Mouse (Mus musculus) CD4-positive, CD25-positive, alpha-beta regulatory T cell, adult 2 months (primary cell): Measurements from ENCODE around the gene Smchd1.
A peak's percentile ranks its signal among the peaks of the same experiment; 100 is the strongest.
"Not testable (repeated sequence)": the region's sequence is repeated elsewhere in the genome, so short reads cannot be mapped to it uniquely, and the experiment has no call there.

Experiments
- DNase-seq: peaks from one replicate; pipeline ENCODE4 v3.0.0-alpha.2; 2012; ENCODE audit warnings: low read depth, low spot score

Smchd1 gene

GRCm38 (mm10) chr17:71445191-71445590 lies 30.0 kb downstream of the Smchd1 start:
- no peak for DNase-seq

DNA sequence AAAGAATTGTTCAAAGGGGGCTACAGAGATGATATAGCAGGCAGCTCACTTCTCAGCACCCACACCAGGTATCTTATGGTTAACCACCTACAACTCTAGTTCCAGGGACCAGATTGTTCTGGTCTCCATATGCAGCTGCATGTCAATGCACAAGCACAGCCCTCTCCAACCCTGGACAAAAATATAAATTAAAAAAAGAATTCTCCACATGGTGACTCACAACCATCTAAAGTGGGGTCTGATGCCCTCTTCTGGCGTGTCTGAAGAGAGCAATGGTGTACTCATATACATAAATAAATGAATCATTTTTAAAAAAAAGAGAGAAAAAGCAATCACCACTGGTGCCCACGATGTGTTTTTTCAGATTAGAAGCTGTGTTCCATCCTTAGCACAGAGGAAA lies 30.4 kb downstream of the Smchd1 start:
- DNase-seq, result peak; percentile 17

DNA sequence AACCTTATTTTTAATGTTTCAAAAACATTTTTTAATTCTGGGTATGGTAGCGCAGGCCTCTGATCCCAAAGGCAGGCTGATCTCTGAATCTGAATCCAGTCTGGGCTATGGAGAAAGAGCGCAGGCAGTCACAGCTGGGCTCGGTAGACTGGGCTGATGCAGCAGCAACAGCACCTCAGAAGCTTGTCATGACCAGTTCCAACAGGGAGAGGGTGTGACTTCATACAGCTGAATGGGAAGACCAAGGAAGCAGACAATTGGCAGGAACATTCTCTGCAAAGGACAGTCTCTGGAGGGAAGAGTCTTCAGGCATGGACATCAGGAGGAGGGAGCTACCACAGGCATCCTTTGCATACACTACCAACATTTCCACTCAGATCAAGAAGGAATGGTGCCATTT lies 31.0 kb downstream of the Smchd1 start:
- DNase-seq, result no peak

DNA sequence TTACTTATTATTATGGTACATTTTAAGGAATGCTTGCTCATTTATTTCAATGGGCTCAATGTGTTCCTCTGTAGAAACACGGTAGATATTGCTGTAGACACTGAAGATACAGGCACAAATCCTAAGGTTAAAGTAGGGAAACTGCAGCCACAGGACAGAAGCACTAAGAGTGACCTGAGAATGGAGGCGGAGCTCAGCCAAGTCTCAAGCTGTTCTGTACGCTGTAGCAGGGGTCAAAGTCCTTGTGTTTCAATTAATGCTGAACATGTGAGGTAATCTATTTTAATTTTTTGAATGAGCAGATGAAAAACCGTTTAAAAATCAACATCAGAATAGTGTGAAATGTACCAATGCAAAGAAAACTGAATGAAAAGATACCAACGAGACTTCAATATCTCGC lies 31.9 kb downstream of the Smchd1 start:
- no peak for DNase-seq

- not testable (repeated sequence) for DNase-seq
Measured at GRCm38 (mm10) chr17:71422502-71422901, 52.6 kb downstream of the Smchd1 start.

- not testable (repeated sequence) for DNase-seq
Measured at GRCm38 (mm10) chr17:71419448-71419847, 55.7 kb downstream of the Smchd1 start.

GRCm38 (mm10) chr17:71417008-71417407 lies 58.1 kb downstream of the Smchd1 start:
- DNase-seq, result no peak

DNA sequence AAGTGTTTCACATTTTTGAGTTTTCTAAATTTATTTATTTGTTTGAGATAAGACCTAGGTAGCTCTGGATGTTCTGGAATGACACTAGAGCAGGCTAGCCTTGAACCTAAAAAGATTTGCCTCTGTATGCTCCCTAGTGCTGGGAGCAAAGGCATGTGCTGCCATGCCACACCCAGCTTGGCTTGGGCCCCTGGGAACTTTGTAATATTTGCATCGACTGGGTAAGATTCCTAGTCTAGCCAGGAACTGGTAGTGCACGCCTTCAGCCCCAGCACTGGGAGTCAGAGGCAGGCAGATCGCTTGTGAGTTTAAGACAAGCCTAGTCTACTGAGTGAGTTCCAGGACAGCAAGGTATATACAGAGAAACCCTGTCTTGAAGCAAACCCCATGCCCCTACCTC lies 87.7 kb downstream of the Smchd1 start:
- DNase-seq, result no peak

GRCm38 (mm10) chr17:71380346-71380745 lies 94.8 kb downstream of the Smchd1 start:
- no peak for DNase-seq

DNA sequence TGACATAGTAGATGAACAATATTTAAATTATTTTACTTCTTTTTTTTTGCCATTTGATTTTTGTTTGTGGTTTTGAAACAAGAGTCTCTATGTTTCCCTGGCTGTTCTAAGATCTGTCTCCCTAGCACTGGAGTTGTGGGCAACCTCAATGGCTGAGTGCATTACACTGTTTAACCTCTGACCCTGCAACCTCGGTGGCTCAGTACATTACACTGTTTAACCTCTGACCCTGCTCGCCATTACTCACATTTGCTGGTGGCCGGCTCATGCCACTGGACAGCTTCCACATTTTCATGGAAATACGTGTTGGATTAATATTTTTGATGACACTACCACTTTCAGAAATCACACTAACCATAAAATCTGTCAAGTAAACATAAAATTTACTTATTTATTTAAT lies 97.2 kb downstream of the Smchd1 start:
- DNase-seq, result no peak

DNA sequence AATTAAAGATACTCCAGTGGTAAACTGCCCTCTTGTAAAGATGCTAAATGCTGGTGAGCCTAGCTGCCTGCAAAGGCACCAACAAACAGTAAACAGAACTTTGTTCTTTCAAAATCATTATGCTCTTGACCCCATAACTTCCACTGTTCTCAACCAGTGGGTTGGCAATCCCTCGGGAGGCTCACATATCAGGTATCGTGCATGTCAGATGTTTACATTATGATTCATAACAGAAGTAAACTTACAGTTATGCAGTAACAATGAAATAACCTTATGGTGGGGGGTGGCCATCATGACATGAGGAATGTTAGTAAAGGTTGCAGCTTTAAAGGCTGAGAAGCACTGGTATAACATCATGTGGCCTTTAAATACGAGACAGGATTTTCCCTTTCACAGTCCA lies 119.6 kb downstream of the Smchd1 start:
- no peak for DNase-seq

- no peak for DNase-seq
Measured at GRCm38 (mm10) chr17:71354205-71354604, 120.9 kb downstream of the Smchd1 start.

- DNase-seq, result no peak
Measured at GRCm38 (mm10) chr17:71348188-71348587, 127.0 kb downstream of the Smchd1 start.

DNA sequence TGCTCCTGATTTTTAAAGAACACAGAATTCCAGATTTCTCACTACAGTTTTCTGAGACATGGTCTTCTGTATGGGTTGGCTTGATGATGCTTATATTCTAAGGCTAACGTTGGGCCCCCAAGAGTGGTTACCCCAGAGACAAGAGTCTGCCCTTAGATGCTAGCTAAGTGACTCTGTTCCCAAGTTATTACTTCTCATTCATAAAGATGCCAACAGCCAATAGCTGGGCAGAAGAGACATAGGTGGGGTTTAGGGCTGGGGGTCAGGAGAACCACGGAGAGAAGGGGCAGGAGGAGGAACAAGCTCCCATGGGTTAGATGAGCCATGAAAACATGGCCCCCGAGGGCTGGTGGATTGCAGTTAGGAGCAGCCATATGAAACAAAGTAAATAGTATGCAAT lies 133.1 kb downstream of the Smchd1 start:
- DNase-seq, result no peak

- no peak for DNase-seq
Measured at GRCm38 (mm10) chr17:71338627-71339026, 136.5 kb downstream of the Smchd1 start.

GRCm38 (mm10) chr17:71337546-71337945 lies 137.6 kb downstream of the Smchd1 start:
- no peak for DNase-seq

GRCm38 (mm10) chr17:71336421-71336820 lies 138.7 kb downstream of the Smchd1 start:
- no peak for DNase-seq

GRCm38 (mm10) chr17:71332298-71332697 lies 142.8 kb downstream of the Smchd1 start:
- no peak for DNase-seq

- DNase-seq, result not testable (repeated sequence)
Measured at GRCm38 (mm10) chr17:71320731-71321130, 154.4 kb downstream of the Smchd1 start.

DNA sequence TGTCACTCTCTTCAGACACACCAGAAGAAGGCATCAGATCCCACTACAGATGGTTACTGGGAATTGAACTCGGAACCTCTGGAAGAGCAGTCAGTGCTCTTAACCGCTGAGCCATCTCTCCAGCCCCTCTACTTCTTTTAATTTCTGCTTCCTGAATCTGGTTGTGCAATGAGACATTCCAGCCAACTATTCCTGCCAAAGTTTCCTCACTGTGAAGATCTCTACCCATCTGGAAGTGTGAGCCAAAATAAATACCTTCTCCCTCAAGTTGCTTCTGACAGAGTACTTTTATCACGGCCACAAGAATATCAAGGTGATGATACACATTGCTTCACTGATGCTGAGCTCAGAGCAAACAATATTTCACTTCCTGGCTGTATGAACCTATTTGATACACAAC lies 155.8 kb downstream of the Smchd1 start:
- DNase-seq, result no peak

DNA sequence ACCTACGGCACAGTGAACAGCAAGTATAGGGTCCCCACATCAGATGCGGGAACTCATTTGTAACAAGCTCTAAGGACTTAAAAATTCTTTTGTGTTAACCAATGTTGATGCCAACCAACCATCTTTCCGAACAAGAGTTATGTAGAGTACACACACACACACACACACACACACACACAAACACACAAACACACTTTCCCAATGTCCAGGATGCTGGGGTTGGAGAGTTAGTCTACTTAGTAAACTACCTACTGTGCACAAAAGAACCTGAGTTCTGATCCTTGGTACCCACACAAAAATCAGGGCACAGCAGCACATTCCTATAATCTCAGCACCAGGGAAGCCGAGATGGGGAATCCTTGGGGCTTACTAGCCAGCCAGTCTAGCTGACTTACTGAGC lies 157.6 kb downstream of the Smchd1 start:
- DNase-seq, result no peak

GRCm38 (mm10) chr17:71314315-71314714 lies 160.8 kb downstream of the Smchd1 start:
- DNase-seq, result no peak

DNA sequence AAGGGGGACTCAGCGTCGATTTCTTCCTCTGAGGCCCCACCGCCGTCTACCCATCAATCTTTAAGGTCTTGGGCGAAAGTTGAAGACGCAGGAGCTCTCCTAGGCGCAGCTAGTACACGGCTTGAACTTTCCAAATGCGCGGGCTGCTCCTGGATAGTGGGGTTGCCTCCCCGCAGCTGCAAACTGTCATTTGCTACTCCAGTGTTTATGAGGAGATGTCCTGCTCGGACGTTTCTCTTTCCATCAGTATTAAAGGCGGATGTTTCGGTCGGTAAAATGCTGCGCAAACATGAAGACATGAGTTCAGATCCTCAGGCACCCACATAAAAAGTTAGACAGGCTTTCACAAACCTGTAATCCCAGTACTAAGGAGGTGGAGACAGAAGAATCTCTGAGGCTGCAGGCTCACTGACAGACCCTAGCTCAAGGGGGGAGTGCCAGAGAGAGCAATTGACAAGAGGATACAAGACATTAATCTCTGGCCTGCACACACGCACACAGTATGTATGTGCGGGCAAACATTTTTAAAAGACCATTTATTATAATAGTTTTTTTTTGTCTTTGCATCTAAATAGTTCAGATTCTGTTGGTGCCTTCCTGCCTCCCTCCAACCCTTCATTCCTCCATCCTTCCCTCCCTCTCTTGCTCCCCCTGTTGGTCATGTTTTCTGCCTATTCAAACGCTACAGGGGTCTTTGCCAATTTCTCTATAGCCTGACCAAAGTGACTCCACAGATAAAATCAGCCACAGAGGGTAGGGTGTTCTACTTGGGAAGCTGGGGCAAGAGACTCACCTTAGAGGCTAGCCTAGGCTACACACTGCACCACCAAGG lies 163.6 kb downstream of the Smchd1 start, which contains the start of gene Emilin2:
Gene Emilin2, minus strand, starts transcription at position 639 of the 832 bp plus-strand sequence.
- peak; percentile 42 for DNase-seq
